Mouse (Mus musculus) liver, embryonic 11.5 days (tissue): Measurements from ENCODE around the gene BC028528. TPM values are rescaled to one million over a fixed set of nuclear protein-coding genes. Genes with fewer than 3 reads are reported as not detected.
"Not testable (repeated sequence)": the region's sequence is repeated elsewhere in the genome, so short reads cannot be mapped to it uniquely, and the experiment has no call there.

ENCODE experiments used
- ATAC-seq: fragments of 200-750 bp; cut with Nextera tagmentation; replicated peaks from 2 replicates; pipeline ENCODE4 v1.8.0; 2017; ENCODE audit warnings: moderate number of reproducible peaks, mild to moderate bottlenecking, moderate TSS enrichment, moderate library complexity; ENCODE audit not compliant: low FRiP score
- DNase-seq: peaks from one replicate; pipeline ENCODE4 v3.0.0-alpha.2; 2017; ENCODE audit warnings: low spot score
- H3K27ac ChIP-seq: fragments of 300-500 bp; sonication (generic); 2 replicates; pipeline ENCODE4 v1.5.1; 2014; ENCODE audit warnings: mild to moderate bottlenecking, low read depth, low read length, control low read depth
- H3K27me3 ChIP-seq: fragments of 300-500 bp; sonication (generic); replicated peaks from 2 replicates; pipeline ENCODE4 v1.6.1; 2014; ENCODE audit warnings: low read length, mixed read lengths; ENCODE audit not compliant: control insufficient read depth, insufficient read depth
- H3K36me3 ChIP-seq: fragments of 300-500 bp; sonication (generic); 2 replicates; pipeline ENCODE4 v1.6.1; 2014; ENCODE audit warnings: mild to moderate bottlenecking, low read length, moderate library complexity, mixed read lengths; ENCODE audit not compliant: control insufficient read depth, insufficient read depth
- H3K4me1 ChIP-seq: fragments of 300-500 bp; sonication (generic); replicated peaks from 2 replicates; pipeline ENCODE4 v1.6.1; 2014; ENCODE audit warnings: low read length, mixed read lengths; ENCODE audit not compliant: control insufficient read depth, insufficient read depth
- H3K4me2 ChIP-seq: fragments of 300-500 bp; sonication (generic); 2 replicates; pipeline ENCODE4 v1.6.1; 2014; ENCODE audit warnings: mild to moderate bottlenecking, control low read depth, moderate library complexity
- H3K4me3 ChIP-seq: fragments of 300-500 bp; sonication (generic); 2 replicates; pipeline ENCODE4 v1.5.1; 2014; ENCODE audit warnings: low read depth, low read length, control low read depth
- H3K9ac ChIP-seq: fragments of 300-500 bp; sonication (generic); 2 replicates; pipeline ENCODE4 v1.6.1; 2014; ENCODE audit warnings: low read depth, low read length, control low read depth
- H3K9me3 ChIP-seq: fragments of 300-500 bp; sonication (generic); 2 replicates; pipeline ENCODE4 v1.6.1; 2016; ENCODE audit warnings: low read length, inconsistent platforms, mixed read lengths; ENCODE audit not compliant: control insufficient read depth
- WGBS: fragments of 180-500 bp; shearing (Covaris S2); extraction: QIAGEN DNeasy Blood & Tissue Kit; methylation state at CpG from one replicate; pipeline ENCODE4 v1.1.7; 2014; 5-methylcytosine and 5-hydroxymethylcytosine counted together
- polyA plus RNA-seq: library from polyadenylated mRNA; unstranded; fragments of >200 nt; fragmentation: Nextera tagmentation; extraction: Ambion mirVana; gene quantifications from 2 replicates; pipeline ENCODE4 v1.2.1, GENCODE M21; 2014

Gene BC028528
- polyA plus RNA-seq, 1 experiment from 2014 or later: 13.5 TPM

DNA sequence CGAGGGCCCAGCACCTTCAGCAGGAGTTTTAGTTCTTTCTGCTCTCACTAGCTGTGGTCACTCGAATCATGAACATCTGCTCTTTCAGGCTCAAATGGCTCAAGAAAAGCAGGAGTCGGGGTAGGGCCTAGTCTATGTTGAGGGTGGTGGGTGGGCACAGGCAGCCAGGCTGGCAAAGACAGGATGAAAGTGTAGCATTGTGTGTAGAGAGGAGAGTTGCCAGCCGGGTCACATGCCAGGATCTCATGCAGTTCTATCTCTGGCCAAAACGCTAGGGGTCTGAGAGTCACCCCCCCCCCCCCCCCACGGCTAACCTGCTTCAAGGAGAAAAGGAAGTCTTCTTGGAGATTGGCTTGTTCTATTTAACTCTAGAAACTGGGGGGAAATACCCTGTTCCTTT is 10.8 kb upstream of the BC028528 start:
- 0 out of 2 replicates have a peak overlapping the region, but pooled peaks have one; percentile 6 for H3K4me3 ChIP-seq
- peak overlapping the region; percentile 83; the same call in 1 of the 2 replicates for H3K27ac ChIP-seq
- no peaks in the 10 kb centered on the region for H3K9me3 ChIP-seq
- no peaks in the 10 kb centered on the region for H3K36me3 ChIP-seq
- peaks cover 27% of the 10 kb centered on the region for H3K27me3 ChIP-seq
- ATAC-seq (no peak), DNase-seq (no peak)
- H3K9ac ChIP-seq: no peak overlapping the region; the same call in 1 of the 2 replicates
- 34% methylated on average over 6 of the region's 6 CpGs for WGBS
- H3K4me1 ChIP-seq: peaks cover 15% of the 10 kb centered on the region
- peak overlapping the region; percentile 75 for H3K4me2 ChIP-seq

DNA sequence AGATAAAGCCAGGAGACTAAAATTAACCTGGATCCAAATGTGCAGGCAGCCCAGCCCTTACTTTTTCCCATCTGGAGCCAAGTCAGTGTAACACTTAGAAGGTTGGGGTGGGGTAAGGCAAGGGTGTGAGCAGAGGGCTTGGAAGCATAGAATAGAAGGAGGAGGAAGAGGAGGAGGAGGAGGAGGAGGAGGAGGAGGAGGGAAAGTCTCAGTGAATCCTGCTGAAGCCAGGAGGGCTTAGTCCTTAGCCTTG is 10.5 kb upstream of the BC028528 start:
- peaks cover 27% of the 10 kb centered on the region for H3K27me3 ChIP-seq
- peaks cover 15% of the 10 kb centered on the region for H3K4me1 ChIP-seq
- peak overlapping the region; percentile 75 for H3K4me2 ChIP-seq
- no peaks in the 10 kb centered on the region for H3K9me3 ChIP-seq
- H3K36me3 ChIP-seq: no peaks in the 10 kb centered on the region
- no peak overlapping the region; the same call in 1 of the 2 replicates for H3K9ac ChIP-seq
- ATAC-seq (no peak), DNase-seq (no peak)
- H3K27ac ChIP-seq: no peak overlapping the region
- H3K4me3 ChIP-seq: 0 out of 2 replicates have a peak overlapping the region, but pooled peaks have one; percentile 6

DNA sequence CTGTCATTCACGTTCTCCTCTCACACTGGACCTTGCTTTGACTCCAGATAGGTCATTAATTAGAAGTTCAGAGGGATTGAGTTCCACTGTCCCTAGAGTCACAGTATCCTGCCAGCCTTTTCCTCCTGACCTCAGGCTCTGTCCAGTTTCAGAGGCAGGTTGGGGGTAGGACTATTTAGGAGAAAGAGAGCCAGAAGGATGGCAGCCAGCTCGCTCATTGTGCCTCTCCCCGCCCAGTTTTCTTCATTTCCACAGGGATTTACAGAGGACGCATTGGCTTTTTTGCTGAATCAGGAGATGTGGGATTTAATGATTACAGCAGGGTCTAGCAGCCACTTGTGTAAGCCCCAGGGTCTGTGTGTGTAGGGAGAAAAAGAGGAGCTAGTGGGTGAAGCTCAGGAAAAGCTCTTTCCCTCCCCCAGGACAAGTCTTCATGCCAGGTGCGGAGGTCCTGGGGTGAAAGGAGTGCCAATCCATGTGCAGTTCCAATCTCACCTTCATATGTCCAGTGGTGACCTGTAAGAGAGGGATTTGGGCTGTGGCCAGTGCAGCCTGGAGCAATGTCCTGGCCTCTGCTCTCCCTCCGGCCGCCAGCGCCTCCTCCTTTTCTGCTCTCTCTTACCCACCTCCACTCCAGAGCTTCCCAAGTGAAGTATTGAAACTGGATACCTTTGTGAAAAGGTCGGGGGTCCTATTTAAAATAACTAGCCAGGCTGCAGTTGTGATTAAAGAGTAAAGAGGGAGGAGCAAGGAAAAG is 10.0 kb upstream of the BC028528 start:
- H3K9me3 ChIP-seq: no peaks in the 10 kb centered on the region
- H3K4me3 ChIP-seq: no peak overlapping the region
- H3K27ac ChIP-seq: peak overlapping the region; percentile 45
- H3K9ac ChIP-seq: 0 out of 2 replicates have a peak overlapping the region, but pooled peaks have one; percentile 9
- H3K36me3 ChIP-seq: no peaks in the 10 kb centered on the region
- peak overlapping the region; percentile 75 for H3K4me2 ChIP-seq
- ATAC-seq (no peak), DNase-seq (no peak)
- H3K4me1 ChIP-seq: peaks cover 15% of the 10 kb centered on the region
- WGBS: 68% methylated on average over 9 of the region's 9 CpGs
- peaks cover 27% of the 10 kb centered on the region for H3K27me3 ChIP-seq

DNA sequence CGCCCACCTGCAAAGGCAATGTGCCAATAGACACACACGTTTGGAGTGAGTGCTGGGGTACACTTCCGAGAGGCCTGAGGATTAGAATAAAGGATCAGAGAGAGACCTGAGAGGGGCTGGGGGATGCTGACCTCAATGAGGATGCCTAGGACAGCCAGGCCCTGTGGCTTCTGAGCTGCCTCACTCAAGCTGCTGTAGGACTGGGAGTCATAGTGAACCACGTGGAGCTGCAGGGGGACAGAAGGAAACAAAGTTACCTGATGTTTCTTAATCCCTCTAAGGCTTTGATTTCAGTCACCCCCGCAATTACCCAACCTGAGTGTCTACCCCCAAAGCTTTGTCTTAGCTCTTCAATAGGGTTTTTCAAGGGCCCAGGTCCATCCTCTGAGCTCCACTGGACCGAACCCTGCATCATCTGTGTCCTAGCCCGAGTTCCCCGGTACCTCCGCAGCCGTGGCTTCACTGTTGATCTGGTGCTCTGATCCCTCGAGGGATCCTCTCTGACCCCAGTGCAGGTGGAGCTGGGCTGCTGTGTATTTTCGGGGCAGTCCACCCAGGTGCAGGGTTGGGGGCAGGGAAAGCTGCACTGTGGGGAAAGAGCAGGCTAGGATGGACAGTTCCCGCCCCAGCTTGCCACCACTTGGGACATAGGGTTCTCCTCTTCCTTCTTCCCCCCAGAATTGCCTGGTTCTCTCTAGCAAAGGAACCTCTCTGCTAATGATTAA is 8.2 kb upstream of the BC028528 start:
- WGBS: 71% methylated on average over 13 of the region's 13 CpGs

DNA sequence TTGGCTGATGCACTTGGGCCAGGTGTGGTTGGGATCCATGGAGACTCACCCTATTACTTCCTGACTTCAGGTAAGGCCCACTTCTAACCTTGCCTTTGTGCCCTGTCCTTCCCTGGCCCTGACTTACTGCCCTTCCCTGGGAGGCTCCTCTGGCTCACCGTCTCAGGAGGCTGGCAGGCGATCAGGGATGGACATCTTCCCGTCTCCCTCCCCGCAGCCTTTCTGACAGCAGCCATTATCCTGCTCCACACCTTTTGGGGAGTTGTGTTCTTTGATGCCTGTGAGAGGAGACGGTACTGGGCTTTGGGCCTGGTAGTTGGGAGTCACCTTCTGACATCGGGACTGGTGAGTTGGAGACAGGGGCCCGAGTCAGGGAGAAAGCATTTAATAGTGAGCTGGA is 3.7 kb upstream of the BC028528 start:
- H3K27me3 ChIP-seq, ATAC-seq, H3K4me2 ChIP-seq, H3K36me3 ChIP-seq, H3K9ac ChIP-seq, H3K27ac ChIP-seq, H3K9me3 ChIP-seq, DNase-seq, H3K4me3 ChIP-seq: not testable (repeated sequence)
- WGBS: 89% methylated on average over 7 of the region's 7 CpGs
- peaks cover 23% of the 10 kb centered on the region for H3K4me1 ChIP-seq

More for the DNA sequence above, 8.2 kb upstream of the BC028528 start:
- Histone ChIP-seq H3K4me1 (peaks cover 8% of the 10 kb centered on the region), H3K27ac (no peak overlapping the region), H3K4me3 (no peak overlapping the region), H3K4me2 (no peak overlapping the region), H3K27me3 (peaks cover 21% of the 10 kb centered on the region), H3K9me3 (no peaks in the 10 kb centered on the region), H3K36me3 (no peaks in the 10 kb centered on the region), H3K9ac (no peak overlapping the region)
- no peak for ATAC-seq
- no peak for DNase-seq

DNA sequence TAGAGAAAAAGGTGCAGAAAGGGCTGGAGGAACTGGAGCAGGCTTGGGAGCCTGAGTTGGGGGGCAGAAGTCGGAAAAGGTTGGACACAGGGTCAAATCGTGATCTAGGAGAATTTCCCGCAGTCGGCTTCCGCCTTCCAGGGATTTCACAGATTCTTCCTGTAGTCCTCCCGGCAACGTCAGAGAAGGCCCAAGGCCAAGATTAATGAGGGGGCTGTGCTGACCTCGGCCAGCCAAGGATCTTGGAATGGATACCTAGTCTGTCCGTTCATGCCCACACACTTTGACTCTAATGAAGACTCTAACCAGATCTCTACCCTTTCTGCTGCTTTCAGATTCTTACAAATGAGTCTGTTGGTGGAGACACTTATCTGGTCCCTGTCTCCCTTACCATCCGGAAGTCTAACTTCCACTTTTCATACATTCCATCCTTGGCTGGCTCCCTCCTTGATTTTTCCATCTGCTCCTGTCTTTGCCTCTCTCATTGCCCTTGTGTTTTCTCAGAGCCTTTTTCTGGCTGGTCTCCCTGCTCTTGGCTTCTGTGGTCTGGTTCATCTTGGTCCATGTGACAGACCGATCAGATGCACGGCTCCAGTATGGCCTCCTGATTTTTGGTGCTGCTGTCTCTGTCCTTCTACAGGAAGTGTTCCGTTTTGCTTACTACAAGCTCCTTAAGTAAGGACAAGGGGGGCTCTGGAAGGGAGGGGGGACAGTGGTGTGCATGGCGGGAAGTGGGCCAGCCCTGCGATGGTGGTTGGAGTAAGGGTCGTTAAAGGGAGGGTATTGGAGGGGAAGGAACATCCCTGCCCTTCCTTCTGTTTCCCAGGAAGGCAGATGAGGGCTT is 2.7 kb upstream of the BC028528 start:
- H3K36me3 ChIP-seq: no peaks in the 10 kb centered on the region
- H3K4me2 ChIP-seq: peak overlapping the region; percentile 90
- no peak for ATAC-seq
- peak overlapping the region; percentile 75 for H3K9ac ChIP-seq
- peak overlapping the region; percentile 59 for H3K27ac ChIP-seq
- peaks cover 23% of the 10 kb centered on the region for H3K4me1 ChIP-seq
- no peaks in the 10 kb centered on the region for H3K9me3 ChIP-seq
- WGBS: 4% methylated on average over 16 of the region's 16 CpGs
- H3K27me3 ChIP-seq: no peaks in the 10 kb centered on the region
- DNase-seq: peak; percentile 54
- H3K4me3 ChIP-seq: peak overlapping the region; percentile 66

DNA sequence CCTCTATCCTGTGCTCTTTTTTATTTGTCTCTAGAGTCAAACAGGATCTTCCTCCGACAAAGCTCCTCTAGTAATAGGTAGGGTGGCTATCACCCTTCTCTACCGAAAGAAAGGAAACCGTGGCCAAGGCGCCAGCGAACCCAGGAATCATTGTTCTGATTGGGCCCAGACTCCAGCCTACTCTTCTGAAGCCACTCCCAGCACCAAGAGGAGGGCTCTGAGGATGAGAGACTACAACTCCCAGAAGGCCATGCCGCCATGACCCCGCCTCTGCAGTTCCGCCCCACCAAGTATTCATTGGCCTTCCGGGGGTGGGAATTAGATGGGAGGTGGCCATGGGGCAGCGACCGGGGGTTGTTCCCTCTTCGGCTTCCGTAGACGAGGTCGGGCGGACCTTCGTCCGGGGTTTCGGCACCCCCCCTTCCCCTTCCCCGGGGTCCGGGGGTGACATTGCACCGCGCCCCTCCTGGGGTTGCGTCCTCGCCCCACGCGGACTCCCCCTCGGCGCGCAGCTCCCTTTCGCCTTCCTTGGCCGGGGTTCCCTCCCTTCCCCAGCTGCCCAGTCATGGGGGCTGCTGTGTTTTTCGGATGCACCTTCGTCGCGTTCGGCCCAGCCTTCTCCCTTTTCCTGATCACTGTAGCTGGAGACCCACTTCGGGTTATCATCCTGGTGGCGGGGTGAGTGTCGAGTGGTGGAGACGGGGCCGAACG is 2.0 kb upstream of the BC028528 start, which contains the start of gene Aph1a:
Gene Aph1a (plus strand): TSS at position 364 of the 711 bp plus-strand sequence.
- H3K4me1 ChIP-seq: peaks cover 23% of the 10 kb centered on the region
- H3K9ac ChIP-seq: peak within 1 kb of the TSS; percentile 75
- H3K4me3 ChIP-seq: peak within 1 kb of the TSS; percentile 66
- WGBS: under 1% methylated on average over 25 of the region's 43 CpGs
- H3K9me3 ChIP-seq, H3K27me3 ChIP-seq, H3K36me3 ChIP-seq: not testable (repeated sequence)
- H3K4me2 ChIP-seq: peak within 1 kb of the TSS; percentile 90
- peak within 1 kb of the TSS; percentile 65 for H3K27ac ChIP-seq
- DNase-seq (peak; percentile 92), ATAC-seq (peak; percentile 98)

DNA sequence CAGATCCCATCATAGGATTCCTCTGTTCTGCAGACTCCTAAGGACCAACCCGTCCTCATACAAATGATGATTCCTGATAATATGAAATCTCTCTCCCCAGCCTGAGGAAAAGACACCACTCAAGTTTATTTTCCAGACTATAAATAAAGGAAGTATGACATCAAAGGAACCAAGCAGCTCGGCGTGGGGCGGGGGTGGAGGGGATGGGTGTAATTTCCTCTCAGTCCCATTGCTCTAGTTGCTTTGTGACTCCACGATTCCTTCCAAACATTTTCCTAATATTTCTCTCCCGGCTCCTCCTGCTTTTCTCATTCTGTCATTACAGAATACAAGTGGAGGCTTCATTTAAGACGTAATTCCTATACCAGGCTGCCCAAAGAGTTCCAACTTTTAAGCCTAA is 1.3 kb upstream of the BC028528 start:
- Histone ChIP-seq H3K27ac (peak overlapping the region; percentile 65; the same call in 1 of the 2 replicates), H3K4me2 (peak overlapping the region; percentile 81), H3K9me3 (no peaks in the 10 kb centered on the region), H3K9ac (peak overlapping the region; percentile 61), H3K4me1 (peaks cover 23% of the 10 kb centered on the region), H3K36me3 (no peaks in the 10 kb centered on the region), H3K27me3 (no peaks in the 10 kb centered on the region), H3K4me3 (peak overlapping the region; percentile 66)
- 16% methylated on average over 7 of the region's 7 CpGs for WGBS
- ATAC-seq (no peak), DNase-seq (no peak)
